In genomic region chr1:62728926-62729325, GRCm38 (mm10) we compare ENCODE assay signal across 14 mouse cellular contexts. TPM values are rescaled to one million over a fixed set of nuclear protein-coding genes. Genes with fewer than 3 reads are reported as not detected.
DNase-seq lines count a peak whose midpoint lies in the region; ATAC-seq and TF ChIP-seq lines count a peak whose summit lies in the region.
"Had no signal": no experiment of that assay in that cellular context is flagged by ENCODE, and none has a peak within 500 bp of the region (broad histone marks: within the 10 kb centered on the region; RNA-seq: fewer than 3 reads in every experiment).

No protein-coding gene starts in this region.

- no peaks in the 10 kb centered on the region for H3K9me3 ChIP-seq in kidney, embryonic 15.5 days (replicated peaks)
- no peaks in the 10 kb centered on the region for H3K9me3 ChIP-seq in midbrain, embryonic 14.5 days (ENCODE audit: control insufficient read depth, low read length)
- no peaks in the 10 kb centered on the region for H3K9me3 ChIP-seq in midbrain, embryonic 15.5 days
- H3K9me3 ChIP-seq in stomach, embryonic 16.5 days (replicated peaks; ENCODE audit: control insufficient read depth, low read length), result no peaks in the 10 kb centered on the region
- H3K9me3 ChIP-seq: liver, embryonic 12.5 days had no signal

- 0 out of 2 replicates have a peak overlapping the region, but pooled peaks have one; percentile 11 for H3K4me2 ChIP-seq in kidney, embryonic 15.5 days
- no peak overlapping the region for H3K4me2 ChIP-seq in midbrain, embryonic 14.5 days (ENCODE audit: low read length)
- H3K4me2 ChIP-seq in midbrain, embryonic 15.5 days, result no peak overlapping the region
- H3K4me2 ChIP-seq in stomach, embryonic 16.5 days (ENCODE audit: low read depth, low read length), result no peak overlapping the region
- H3K4me2 ChIP-seq: hindbrain, embryonic 14.5 days; liver, embryonic 12.5 days had no signal

- H3K9ac ChIP-seq in heart, adult 2 months (ENCODE audit: low read depth, low read length), result peak overlapping the region; percentile 36; the same call in 1 of the 2 replicates
- no peak overlapping the region for H3K9ac ChIP-seq in kidney, embryonic 15.5 days
- no peak overlapping the region for H3K9ac ChIP-seq in midbrain, embryonic 14.5 days (replicated peaks; ENCODE audit: low read length)
- no peak overlapping the region for H3K9ac ChIP-seq in midbrain, embryonic 15.5 days
- no peak overlapping the region for H3K9ac ChIP-seq in stomach, embryonic 16.5 days (ENCODE audit: low read length)
- H3K9ac ChIP-seq: hindbrain, embryonic 14.5 days; liver, embryonic 12.5 days had no signal

- TF ChIP-seq EP300 in heart, adult 2 months (IDR thresholded peaks at IDR 0.05; ENCODE audit: insufficient read depth, low read depth, low read length), result no peak

- H3K27me3 ChIP-seq in heart, adult 2 months (ENCODE audit: control insufficient read depth, insufficient read depth, low read length), result no peaks in the 10 kb centered on the region
- H3K27me3 ChIP-seq in kidney, embryonic 15.5 days, result no peaks in the 10 kb centered on the region
- H3K27me3 ChIP-seq in midbrain, embryonic 14.5 days (ENCODE audit: control insufficient read depth, insufficient read depth, low read length), result 0 out of 2 replicates have a peak, but pooled peaks cover 2% of the 10 kb centered on the region
- H3K27me3 ChIP-seq in midbrain, embryonic 15.5 days (replicated peaks), result no peaks in the 10 kb centered on the region
- H3K27me3 ChIP-seq in stomach, embryonic 16.5 days (ENCODE audit: control insufficient read depth, insufficient read depth, low read length), result no peaks in the 10 kb centered on the region
- H3K27me3 ChIP-seq: liver, embryonic 12.5 days had no signal

- peak in 1 of 2 experiments; percentile 24 for DNase-seq in heart, adult 2 months
- no peak for DNase-seq in heart, postnatal 10 days
- no peak for DNase-seq in kidney, adult 11 months
- no peak for DNase-seq in midbrain, embryonic 14.5 days
- DNase-seq: adrenal gland, adult 8-10 months; gastrocnemius, postnatal 14 days; right cerebral cortex, postnatal 4 days had no signal

- 58% methylated on average over 9 of the region's 9 CpGs for WGBS in heart, adult 2 months
- WGBS in kidney, embryonic 15.5 days, result 54% methylated on average over 9 of the region's 9 CpGs
- 74% methylated on average over 9 of the region's 9 CpGs for WGBS in midbrain, embryonic 14.5 days
- WGBS in midbrain, embryonic 15.5 days, result 71% methylated on average over 9 of the region's 9 CpGs
- 81% methylated on average over 9 of the region's 9 CpGs for WGBS in stomach, embryonic 16.5 days

- TF ChIP-seq POLR2A in heart, adult 2 months (IDR thresholded peaks at IDR 0.05; ENCODE audit: insufficient read depth, low read depth, low read length), result no peak

- no peak for TF ChIP-seq CTCF in heart, adult 2 months (IDR thresholded peaks at IDR 0.05)

- no peak overlapping the region for H3K4me3 ChIP-seq in heart, adult 2 months
- no peak overlapping the region for H3K4me3 ChIP-seq in kidney, embryonic 15.5 days (replicated peaks)
- H3K4me3 ChIP-seq in midbrain, embryonic 14.5 days (replicated peaks; ENCODE audit: low read depth, low read length), result no peak overlapping the region
- no peak overlapping the region for H3K4me3 ChIP-seq in midbrain, embryonic 15.5 days
- H3K4me3 ChIP-seq in stomach, embryonic 16.5 days (replicated peaks; ENCODE audit: low read length), result no peak overlapping the region
- H3K4me3 ChIP-seq: liver, embryonic 12.5 days had no signal

- H3K36me3 ChIP-seq in heart, adult 2 months (ENCODE audit: control insufficient read depth, insufficient read depth, low read length), result peaks cover 7% of the 10 kb centered on the region
- H3K36me3 ChIP-seq in kidney, embryonic 15.5 days, result no peaks in the 10 kb centered on the region
- 0 out of 2 replicates have a peak, but pooled peaks cover 7% of the 10 kb centered on the region for H3K36me3 ChIP-seq in midbrain, embryonic 14.5 days (ENCODE audit: control insufficient read depth, insufficient read depth, low read length)
- H3K36me3 ChIP-seq in midbrain, embryonic 15.5 days (replicated peaks), result no peaks in the 10 kb centered on the region
- no peaks in the 10 kb centered on the region for H3K36me3 ChIP-seq in stomach, embryonic 16.5 days (ENCODE audit: control insufficient read depth, insufficient read depth, low read length)
- H3K36me3 ChIP-seq: liver, embryonic 12.5 days had no signal

- intact Hi-C loops in heart, adult 2 months (cut with DNase I), result no loop called here
- intact Hi-C loops in heart, postnatal 10 days (cut with DNase I), result no loop called here

- H3K4me1 ChIP-seq in heart, adult 2 months (ENCODE audit: control insufficient read depth, insufficient read depth, low read length), result peaks cover 28% of the 10 kb centered on the region
- peaks cover 63% of the 10 kb centered on the region for H3K4me1 ChIP-seq in kidney, embryonic 15.5 days
- H3K4me1 ChIP-seq in midbrain, embryonic 14.5 days (ENCODE audit: control insufficient read depth, insufficient read depth, low read length), result 0 out of 2 replicates have a peak, but pooled peaks cover 8% of the 10 kb centered on the region
- H3K4me1 ChIP-seq in midbrain, embryonic 15.5 days, result peaks cover 22% of the 10 kb centered on the region; the same call in 1 of the 2 replicates
- peaks cover 20% of the 10 kb centered on the region for H3K4me1 ChIP-seq in stomach, embryonic 16.5 days (ENCODE audit: control insufficient read depth, insufficient read depth, low read length)

- no peaks in the 10 kb centered on the region for H3K79me2 ChIP-seq in heart, adult 2 months (replicated peaks; ENCODE audit: control insufficient read depth, insufficient read depth, low read length)

- peak overlapping the region; percentile 64 for H3K27ac ChIP-seq in heart, adult 2 months
- H3K27ac ChIP-seq in kidney, embryonic 15.5 days, result peak overlapping the region; percentile 69
- H3K27ac ChIP-seq in midbrain, embryonic 14.5 days (replicated peaks; ENCODE audit: low read depth, low read length), result 0 out of 2 replicates have a peak overlapping the region, but pooled peaks have one; percentile 37
- no peak overlapping the region for H3K27ac ChIP-seq in midbrain, embryonic 15.5 days
- peak overlapping the region; percentile 60; the same call in 1 of the 2 replicates for H3K27ac ChIP-seq in stomach, embryonic 16.5 days (ENCODE audit: low read length)
- H3K27ac ChIP-seq: hindbrain, embryonic 14.5 days; liver, embryonic 12.5 days had no signal

- ATAC-seq in kidney, embryonic 15.5 days (replicated peaks; ENCODE audit: low FRiP score), result no peak
- ATAC-seq in midbrain, embryonic 14.5 days (ENCODE audit: low FRiP score, low TSS enrichment), result no peak
- ATAC-seq in midbrain, embryonic 15.5 days (replicated peaks), result no peak
- ATAC-seq in stomach, embryonic 16.5 days (ENCODE audit: insufficient read depth, low FRiP score), result no peak
- ATAC-seq in erythroblast, adult 5-6 weeks (replicated peaks; ENCODE audit: low FRiP score, poor library complexity, severe bottlenecking), result no peak
- ATAC-seq: forebrain, embryonic 16.5 days; liver, embryonic 12.5 days had no signal

RNA-seq across cellular contexts. Expression of gene Nrp2, which starts 25.8 kb away (rescaled TPM):
- total RNA-seq in heart, adult 2 months (2021), result 10 to 100 TPM; 20.7 to 29.6 TPM
- 15.6 and 24.2 TPM in 2 replicates for polyA plus RNA-seq in heart, adult 2 months (2012; rRNA removed)
- total RNA-seq in heart, postnatal 10 days (2021), result 10 to 100 TPM; 64.3 to 76.0 TPM
- 11.7 and 12.2 TPM in 2 replicates for polyA plus RNA-seq in kidney, embryonic 15.5 days (2015; fragmentation: Nextera tagmentation; extraction: Ambion mirVana)
- 17.6 and 19.5 TPM in 2 replicates for polyA plus RNA-seq in midbrain, embryonic 14.5 days (2014; fragmentation: Nextera tagmentation; extraction: Ambion mirVana)
- polyA plus RNA-seq in midbrain, embryonic 15.5 days (2015; fragmentation: Nextera tagmentation; extraction: Ambion mirVana), result 24.0 and 25.5 TPM in 2 replicates
- 26.7 and 29.9 TPM in 2 replicates for polyA plus RNA-seq in stomach, embryonic 16.5 days (2015; fragmentation: Nextera tagmentation; extraction: Ambion mirVana)
- total RNA-seq in erythroblast, adult 5-6 weeks (2015; ENCODE audit: low replicate concordance), result 0.42 and 0.96 TPM in 2 replicates
- total RNA-seq in erythroblast, adult 5-6 weeks (2017; ENCODE audit: low replicate concordance), result 0.43 and 0.56 TPM in 2 replicates
